Mouse (Mus musculus) embryonic facial prominence, embryonic 14.5 days (tissue): ENCODE measurements around the gene Slc16a2. TPM values are rescaled to one million over a fixed set of nuclear protein-coding genes. Genes with fewer than 3 reads are reported as not detected.

Source experiments
- ATAC-seq: fragments of 200-750 bp; cut with Nextera tagmentation; 2 replicates; pipeline ENCODE4 v1.8.0; 2017; ENCODE audit warnings: low read depth, moderate number of reproducible peaks, moderate TSS enrichment
- DNase-seq: peaks from one replicate; pipeline ENCODE4 v3.0.0-alpha.2; 2015; ENCODE audit warnings: low spot score
- H3K27ac ChIP-seq: fragments of 300-500 bp; sonication (generic); replicated peaks from 2 replicates; pipeline ENCODE4 v1.5.1; 2014; ENCODE audit warnings: low read depth, mild to moderate bottlenecking, low read length, moderate library complexity
- H3K27me3 ChIP-seq: fragments of 300-500 bp; sonication (generic); replicated peaks from 2 replicates; pipeline ENCODE4 v1.6.1; 2014; ENCODE audit warnings: low read length; ENCODE audit not compliant: control insufficient read depth, insufficient read depth
- H3K36me3 ChIP-seq: fragments of 300-500 bp; sonication (generic); 2 replicates; pipeline ENCODE4 v1.6.1; 2014; ENCODE audit warnings: low read length, mixed read lengths; ENCODE audit not compliant: control insufficient read depth, insufficient read depth
- H3K4me1 ChIP-seq: fragments of 300-500 bp; sonication (generic); 2 replicates; pipeline ENCODE4 v1.6.1; 2014; ENCODE audit warnings: antibody characterized with exemption, low read length; ENCODE audit not compliant: control insufficient read depth, insufficient read depth
- H3K4me2 ChIP-seq: fragments of 300-500 bp; sonication (generic); 2 replicates; pipeline ENCODE4 v1.6.1; 2014; ENCODE audit warnings: low read depth, mild to moderate bottlenecking, low read length, moderate library complexity, mixed read lengths
- H3K4me3 ChIP-seq: fragments of 300-500 bp; sonication (generic); 2 replicates; pipeline ENCODE4 v1.5.1; 2014; ENCODE audit warnings: low read depth, mild to moderate bottlenecking, low read length
- H3K9ac ChIP-seq: fragments of 300-500 bp; sonication (generic); 2 replicates; pipeline ENCODE4 v1.6.1; 2014; ENCODE audit warnings: low read depth, mild to moderate bottlenecking, low read length, moderate library complexity, mixed read lengths
- H3K9me3 ChIP-seq: fragments of 300-500 bp; sonication (generic); 2 replicates; pipeline ENCODE4 v1.6.1; 2016; ENCODE audit warnings: low read length; ENCODE audit not compliant: control insufficient read depth
- WGBS: fragments of 180-500 bp; shearing (Covaris S2); extraction: QIAGEN DNeasy Blood & Tissue Kit; methylation state at CpG from one replicate; pipeline ENCODE4 v1.1.7; 2014; 5-methylcytosine and 5-hydroxymethylcytosine counted together
- polyA plus RNA-seq: library from polyadenylated mRNA; unstranded; fragments of >200 nt; fragmentation: Nextera tagmentation; extraction: Ambion mirVana; gene quantifications from 2 replicates; pipeline ENCODE4 v1.2.1, GENCODE M21; 2014

Slc16a2 gene
- polyA plus RNA-seq, 1 experiment from 2014 or later = 34.7 TPM

GRCm38 (mm10) chrX:103719618-103720185 is 102.1 kb downstream of the Slc16a2 start:
- no peak for ATAC-seq
- no peak for DNase-seq
- Histone ChIP-seq H3K27me3 (peaks cover 22% of the 10 kb centered on the region), H3K9ac (no peak overlapping the region), H3K4me3 (no peak overlapping the region), H3K36me3 (no peaks in the 10 kb centered on the region), H3K4me1 (no peaks in the 10 kb centered on the region), H3K4me2 (no peak overlapping the region), H3K9me3 (no peaks in the 10 kb centered on the region), H3K27ac (no peak overlapping the region)
- 51% methylated on average over 12 of the region's 12 CpGs for WGBS

- H3K4me1 ChIP-seq = no peaks in the 10 kb centered on the region
- DNase-seq (peak; percentile 27), ATAC-seq (peak; percentile 47; the same call in 1 of the 2 replicates)
- 50% methylated on average over 7 of the region's 7 CpGs for WGBS
- no peaks in the 10 kb centered on the region for H3K9me3 ChIP-seq
- H3K9ac ChIP-seq = no peak overlapping the region
- no peak overlapping the region for H3K27ac ChIP-seq
- no peak overlapping the region for H3K4me3 ChIP-seq
- no peaks in the 10 kb centered on the region for H3K36me3 ChIP-seq
- no peak overlapping the region for H3K4me2 ChIP-seq
- H3K27me3 ChIP-seq = peaks cover 16% of the 10 kb centered on the region
These were observed 108.9 kb downstream of the Slc16a2 start for GRCm38 (mm10) chrX:103712922-103713321.

GRCm38 (mm10) chrX:103709671-103710070 is 112.1 kb downstream of the Slc16a2 start:
- Histone ChIP-seq H3K27me3 (peaks cover 24% of the 10 kb centered on the region), H3K9ac (no peak overlapping the region), H3K4me2 (no peak overlapping the region), H3K4me1 (no peaks in the 10 kb centered on the region), H3K4me3 (no peak overlapping the region), H3K9me3 (no peaks in the 10 kb centered on the region), H3K27ac (no peak overlapping the region), H3K36me3 (no peaks in the 10 kb centered on the region)
- 53% methylated on average over 2 of the region's 2 CpGs for WGBS
- ATAC-seq (no peak), DNase-seq (no peak)

GRCm38 (mm10) chrX:103708592-103708991 is 113.2 kb downstream of the Slc16a2 start:
- H3K27me3 ChIP-seq = peaks cover 28% of the 10 kb centered on the region
- ATAC-seq (no peak), DNase-seq (no peak)
- H3K4me2 ChIP-seq = no peak overlapping the region
- no peaks in the 10 kb centered on the region for H3K36me3 ChIP-seq
- no peaks in the 10 kb centered on the region for H3K9me3 ChIP-seq
- no peak overlapping the region for H3K4me3 ChIP-seq
- no peaks in the 10 kb centered on the region for H3K4me1 ChIP-seq
- H3K9ac ChIP-seq = no peak overlapping the region
- 80% methylated on average over 1 of the region's 1 CpGs for WGBS
- H3K27ac ChIP-seq = no peak overlapping the region

- Histone ChIP-seq H3K27me3 (peaks cover 32% of the 10 kb centered on the region), H3K4me3 (no peak overlapping the region), H3K36me3 (0 out of 2 replicates have a peak, but pooled peaks cover 4% of the 10 kb centered on the region), H3K27ac (no peak overlapping the region), H3K9ac (no peak overlapping the region), H3K4me1 (no peaks in the 10 kb centered on the region), H3K4me2 (no peak overlapping the region), H3K9me3 (no peaks in the 10 kb centered on the region)
- ATAC-seq = no peak
- WGBS = 81% methylated on average over 4 of the region's 4 CpGs
- DNase-seq = peak; percentile 24
These were observed 117.2 kb downstream of the Slc16a2 start for GRCm38 (mm10) chrX:103704611-103705010.

- ATAC-seq (no peak), DNase-seq (peak; percentile 81)
- H3K9me3 ChIP-seq = no peaks in the 10 kb centered on the region
- H3K27ac ChIP-seq = no peak overlapping the region
- no peak overlapping the region for H3K9ac ChIP-seq
- WGBS = 51% methylated on average over 4 of the region's 4 CpGs
- H3K4me2 ChIP-seq = no peak overlapping the region
- peaks cover 37% of the 10 kb centered on the region for H3K27me3 ChIP-seq
- 0 out of 2 replicates have a peak, but pooled peaks cover 4% of the 10 kb centered on the region for H3K36me3 ChIP-seq
- no peak overlapping the region for H3K4me3 ChIP-seq
- no peaks in the 10 kb centered on the region for H3K4me1 ChIP-seq
These were observed 117.8 kb downstream of the Slc16a2 start for GRCm38 (mm10) chrX:103704024-103704423.

- Histone ChIP-seq H3K27ac (no peak overlapping the region), H3K9me3 (no peaks in the 10 kb centered on the region), H3K4me3 (no peak overlapping the region), H3K36me3 (0 out of 2 replicates have a peak, but pooled peaks cover 4% of the 10 kb centered on the region), H3K4me1 (no peaks in the 10 kb centered on the region), H3K27me3 (peaks cover 68% of the 10 kb centered on the region), H3K4me2 (no peak overlapping the region), H3K9ac (no peak overlapping the region)
- ATAC-seq (no peak), DNase-seq (no peak)
- 80% methylated on average over 2 of the region's 2 CpGs for WGBS
These were observed 124.0 kb downstream of the Slc16a2 start for GRCm38 (mm10) chrX:103697796-103698195.

GRCm38 (mm10) chrX:103696081-103696519 is 125.7 kb downstream of the Slc16a2 start:
- peak; percentile 68 for DNase-seq
- Histone ChIP-seq H3K4me3 (peak overlapping the region; percentile 16; the same call in 1 of the 2 replicates), H3K27ac (peak overlapping the region; percentile 55), H3K4me2 (peak overlapping the region; percentile 73), H3K9me3 (no peaks in the 10 kb centered on the region), H3K9ac (peak overlapping the region; percentile 19; the same call in 1 of the 2 replicates), H3K4me1 (no peaks in the 10 kb centered on the region), H3K27me3 (peaks cover 69% of the 10 kb centered on the region), H3K36me3 (0 out of 2 replicates have a peak, but pooled peaks cover 1% of the 10 kb centered on the region)
- peak; percentile 44 for ATAC-seq
- WGBS = 8% methylated on average over 9 of the region's 9 CpGs
